Mouse (Mus musculus) liver, adult 2 months (tissue): ENCODE results near the gene Cdk11b.

Experiments
- CTCF ChIP-seq: fragments of 200-500 bp; IDR thresholded peaks from 2 replicates; pipeline ENCODE4 v1.5.1; 2011; ENCODE audit warnings: low read depth, low read length, control low read depth
- POLR2A ChIP-seq: fragments of 200-500 bp; IDR thresholded peaks from 2 replicates; pipeline ENCODE4 v1.6.1; 2011; ENCODE audit warnings: low read length, control low read depth; ENCODE audit not compliant: insufficient read depth; ENCODE audit errors: extremely low read depth

DNA sequence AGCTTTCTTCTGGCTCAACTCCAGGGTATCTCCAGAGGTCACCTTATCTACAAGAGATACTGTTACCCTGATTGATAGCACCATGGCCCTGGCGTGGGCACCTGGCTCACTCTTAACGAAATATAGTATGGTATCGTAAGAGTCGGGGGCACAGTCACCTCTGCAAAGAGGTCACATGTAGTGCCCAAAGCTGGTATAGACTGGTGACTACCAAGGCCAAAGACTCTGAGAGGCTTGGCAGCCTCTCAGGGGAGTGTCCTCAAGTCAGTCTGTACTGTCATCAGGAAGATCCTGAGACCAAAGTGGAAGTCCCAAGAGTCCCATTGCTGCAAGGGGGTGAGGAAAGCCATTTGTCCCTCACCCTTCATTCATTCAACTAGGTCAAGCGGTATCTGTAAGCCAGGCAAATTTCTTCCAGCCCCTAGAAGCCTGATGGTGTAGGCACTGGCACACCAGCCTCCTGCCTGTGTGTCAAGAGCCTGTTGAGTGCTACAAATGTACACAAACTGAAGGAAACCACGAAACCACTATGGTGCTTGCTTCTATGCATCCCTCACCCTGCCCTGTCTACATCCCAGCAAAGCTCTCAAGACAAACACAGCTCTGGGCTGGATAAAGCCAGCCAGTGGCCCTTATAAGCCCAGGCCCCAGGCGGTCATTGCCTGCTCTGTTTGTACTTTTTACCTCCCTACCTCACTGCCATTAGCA is 33.5 kb upstream of the Cdk11b start:
- TF ChIP-seq POLR2A = no peak
- no peak for TF ChIP-seq CTCF
